Mouse (Mus musculus) lung, adult 2 months (tissue): ENCODE results near the gene Pemt.

ENCODE experiments used
- CTCF ChIP-seq: fragments of 200-500 bp; IDR thresholded peaks from 2 replicates; pipeline ENCODE4 v1.5.1; 2011; ENCODE audit warnings: mild to moderate bottlenecking, low read length, control low read depth; ENCODE audit not compliant: insufficient read depth
- POLR2A ChIP-seq: fragments of 200-500 bp; IDR thresholded peaks from 2 replicates; pipeline ENCODE4 v1.6.1; 2011; ENCODE audit warnings: low read depth, mild to moderate bottlenecking, control low read depth, low read length, borderline replicate concordance; ENCODE audit errors: extremely low read depth

- TF ChIP-seq CTCF, result no peak
- TF ChIP-seq POLR2A, result no peak
These were observed 104.9 kb downstream of the Pemt start for GRCm38 (mm10) chr11:59941391-59941790.
